Comparison of ENCODE assay signal across 9 mouse cellular contexts in genomic region chr19:5463791-5464562, GRCm38 (mm10). TPM values are rescaled to one million over a fixed set of nuclear protein-coding genes. Genes with fewer than 3 reads are reported as not detected.
A peak's percentile ranks its signal among the peaks of the same experiment; 100 is the strongest.
DNase-seq lines count a peak whose midpoint lies in the region; ATAC-seq and TF ChIP-seq lines count a peak whose summit lies in the region.
"Had no signal": no experiment of that assay in that cellular context is flagged by ENCODE, and none has a peak within 500 bp of the region (broad histone marks: within the 10 kb centered on the region; RNA-seq: fewer than 3 reads in every experiment).

No protein-coding gene starts in this region.

- TF ChIP-seq CTCF in brain, embryonic 14.5 days (IDR thresholded peaks at IDR 0.05; ENCODE audit: borderline replicate concordance, extremely low read depth, insufficient read depth, insufficient read length), result peak; percentile 96
- TF ChIP-seq CTCF in lung, embryonic 14.5 days (IDR thresholded peaks at IDR 0.05; ENCODE audit: low read depth), result peak; percentile 93

- TF ChIP-seq POLR2A in brain, embryonic 14.5 days (IDR thresholded peaks at IDR 0.05; ENCODE audit: borderline replicate concordance, extremely low read depth, insufficient read depth, insufficient read length, poor library complexity, severe bottlenecking), result no peak

- H3K4me2 ChIP-seq in forebrain, embryonic 15.5 days (replicated peaks), result peak overlapping the region; percentile 43
- H3K4me2 ChIP-seq in intestine, embryonic 14.5 days (ENCODE audit: low read length), result peak overlapping the region; percentile 42
- H3K4me2 ChIP-seq in lung, embryonic 14.5 days, result peak overlapping the region; percentile 48

- H3K9me3 ChIP-seq in forebrain, embryonic 15.5 days, result no peaks in the 10 kb centered on the region
- no peaks in the 10 kb centered on the region for H3K9me3 ChIP-seq in intestine, embryonic 14.5 days (ENCODE audit: control insufficient read depth, low read length)
- H3K9me3 ChIP-seq in lung, embryonic 14.5 days (ENCODE audit: low read depth, low read length), result no peaks in the 10 kb centered on the region

- H3K27me3 ChIP-seq in forebrain, embryonic 15.5 days, result 0 out of 2 replicates have a peak, but pooled peaks cover 3% of the 10 kb centered on the region
- H3K27me3 ChIP-seq in intestine, embryonic 14.5 days (replicated peaks; ENCODE audit: control insufficient read depth, insufficient read depth, low read length), result no peaks in the 10 kb centered on the region
- no peaks in the 10 kb centered on the region for H3K27me3 ChIP-seq in lung, embryonic 14.5 days (ENCODE audit: insufficient read depth, low read length)

- H3K4me3 ChIP-seq in forebrain, embryonic 15.5 days, result peak overlapping the region; percentile 26
- H3K4me3 ChIP-seq in intestine, embryonic 14.5 days (ENCODE audit: low read depth, low read length), result peak overlapping the region; percentile 10
- H3K4me3 ChIP-seq in lung, embryonic 14.5 days (ENCODE audit: low read depth, low read length), result peak overlapping the region; percentile 19
- H3K4me3 ChIP-seq: erythroblast, embryonic 14.5 days had no signal

- DNase-seq in ovary, postnatal 14 days (ENCODE audit: low spot score), result peak; percentile 50
- no peak for DNase-seq in ovary, postnatal 10 days (ENCODE audit: low spot score)
- peak; percentile 92 for DNase-seq in brain, embryonic 14.5 days (ENCODE audit: low read depth)
- DNase-seq in intestine, embryonic 14.5 days (ENCODE audit: low spot score), result peak; percentile 83
- DNase-seq in lung, embryonic 14.5 days, result peak; percentile 87
- DNase-seq in retina, postnatal 1 day, result peak; percentile 91

- peaks cover 51% of the 10 kb centered on the region for H3K36me3 ChIP-seq in forebrain, embryonic 15.5 days
- peaks cover 57% of the 10 kb centered on the region for H3K36me3 ChIP-seq in intestine, embryonic 14.5 days (ENCODE audit: control insufficient read depth, insufficient read depth, low read length)
- peaks cover 55% of the 10 kb centered on the region for H3K36me3 ChIP-seq in lung, embryonic 14.5 days (ENCODE audit: insufficient read depth)

- H3K4me1 ChIP-seq in forebrain, embryonic 15.5 days, result peaks cover 31% of the 10 kb centered on the region
- H3K4me1 ChIP-seq in intestine, embryonic 14.5 days (replicated peaks; ENCODE audit: control insufficient read depth, insufficient read depth, low read length), result peaks cover 20% of the 10 kb centered on the region
- peaks cover 5% of the 10 kb centered on the region for H3K4me1 ChIP-seq in lung, embryonic 14.5 days (ENCODE audit: insufficient read depth)

- peak; percentile 42; the same call in 1 of the 2 replicates for ATAC-seq in forebrain, embryonic 15.5 days (replicated peaks)
- ATAC-seq in intestine, embryonic 14.5 days (replicated peaks; ENCODE audit: low FRiP score, low TSS enrichment, low read depth), result peak; percentile 21; the same call in 1 of the 2 replicates
- ATAC-seq in lung, embryonic 14.5 days (ENCODE audit: insufficient read depth), result no peak; the same call in 1 of the 2 replicates
- no peak for ATAC-seq in frontal cortex, adult (ENCODE audit: low TSS enrichment)

- peak overlapping the region; percentile 60 for H3K27ac ChIP-seq in forebrain, embryonic 15.5 days (replicated peaks)
- H3K27ac ChIP-seq in intestine, embryonic 14.5 days (ENCODE audit: low read depth), result no peak overlapping the region
- peak overlapping the region; percentile 51; the same call in 1 of the 2 replicates for H3K27ac ChIP-seq in lung, embryonic 14.5 days (ENCODE audit: low read depth)

- H3K9ac ChIP-seq in forebrain, embryonic 15.5 days (replicated peaks), result peak overlapping the region; percentile 45
- H3K9ac ChIP-seq in intestine, embryonic 14.5 days (ENCODE audit: low read length), result peak overlapping the region; percentile 12
- H3K9ac ChIP-seq in lung, embryonic 14.5 days, result peak overlapping the region; percentile 21

- 34% methylated on average over 15 of the region's 15 CpGs for WGBS in forebrain, embryonic 15.5 days
- 35% methylated on average over 15 of the region's 15 CpGs for WGBS in intestine, embryonic 14.5 days
- WGBS in lung, embryonic 14.5 days, result 29% methylated on average over 15 of the region's 15 CpGs

RNA-seq across cellular contexts. Expression of gene Fibp, which starts 3.6 kb away (rescaled TPM):
- 179 and 266 TPM in 2 replicates for polyA plus RNA-seq in brain, embryonic 14.5 days (2012; rRNA removed)
- polyA plus RNA-seq in forebrain, embryonic 15.5 days (2015; fragmentation: Nextera tagmentation; extraction: Ambion mirVana), result 160 and 184 TPM in 2 replicates
- 111 and 112 TPM in 2 replicates for polyA plus RNA-seq in intestine, embryonic 14.5 days (2014; fragmentation: Nextera tagmentation; extraction: Ambion mirVana)
- 101 and 104 TPM in 2 replicates for polyA plus RNA-seq in lung, embryonic 14.5 days (2014; fragmentation: Nextera tagmentation; extraction: Ambion mirVana)

RNA-seq across cellular contexts. Expression of gene Ctsw, which starts 4.3 kb away (rescaled TPM):
- polyA plus RNA-seq in brain, embryonic 14.5 days (2012; rRNA removed), result 2.9 and 3.7 TPM in 2 replicates
- polyA plus RNA-seq in forebrain, embryonic 15.5 days (2015; fragmentation: Nextera tagmentation; extraction: Ambion mirVana), result 4.4 and 4.8 TPM in 2 replicates
- polyA plus RNA-seq in intestine, embryonic 14.5 days (2014; fragmentation: Nextera tagmentation; extraction: Ambion mirVana), result 1.6 and 2.0 TPM in 2 replicates
- 1.0 and 1.8 TPM in 2 replicates for polyA plus RNA-seq in lung, embryonic 14.5 days (2014; fragmentation: Nextera tagmentation; extraction: Ambion mirVana)
- polyA plus RNA-seq: erythroblast, embryonic 14.5 days had no signal

RNA-seq across cellular contexts. Expression of gene Ccdc85b, which starts 6.3 kb away (rescaled TPM):
- polyA plus RNA-seq in brain, embryonic 14.5 days (2012; rRNA removed), result 9.6 and 12.1 TPM in 2 replicates
- polyA plus RNA-seq in forebrain, embryonic 15.5 days (2015; fragmentation: Nextera tagmentation; extraction: Ambion mirVana), result 10.7 and 11.4 TPM in 2 replicates
- 7.1 TPM in 2 replicates for polyA plus RNA-seq in intestine, embryonic 14.5 days (2014; fragmentation: Nextera tagmentation; extraction: Ambion mirVana)
- polyA plus RNA-seq in lung, embryonic 14.5 days (2014; fragmentation: Nextera tagmentation; extraction: Ambion mirVana), result 9.0 and 10.0 TPM in 2 replicates

RNA-seq across cellular contexts. Expression of gene Efemp2, which starts 9.8 kb away (rescaled TPM):
- 47.7 and 58.5 TPM in 2 replicates for polyA plus RNA-seq in brain, embryonic 14.5 days (2012; rRNA removed)
- polyA plus RNA-seq in forebrain, embryonic 15.5 days (2015; fragmentation: Nextera tagmentation; extraction: Ambion mirVana), result 30.1 TPM in 2 replicates
- 136 and 151 TPM in 2 replicates for polyA plus RNA-seq in intestine, embryonic 14.5 days (2014; fragmentation: Nextera tagmentation; extraction: Ambion mirVana)
- 178 and 192 TPM in 2 replicates for polyA plus RNA-seq in lung, embryonic 14.5 days (2014; fragmentation: Nextera tagmentation; extraction: Ambion mirVana)

RNA-seq across cellular contexts. Expression of gene Fosl1, which starts 16.6 kb away (rescaled TPM):
- not detected in 2 replicates for polyA plus RNA-seq in brain, embryonic 14.5 days (2012; rRNA removed)
- polyA plus RNA-seq in forebrain, embryonic 15.5 days (2015; fragmentation: Nextera tagmentation; extraction: Ambion mirVana), result not detected in 2 replicates
- polyA plus RNA-seq in intestine, embryonic 14.5 days (2014; fragmentation: Nextera tagmentation; extraction: Ambion mirVana), result not detected in 2 replicates
- polyA plus RNA-seq in lung, embryonic 14.5 days (2014; fragmentation: Nextera tagmentation; extraction: Ambion mirVana), result not detected in 2 replicates

Comparison
In these comparisons a context has a peak if more than half of its experiments do, and no peak if none do; other contexts are left out.
1. ATAC-seq: peak in forebrain, embryonic 15.5 days (single experiment) and intestine, embryonic 14.5 days (single experiment); none in lung, embryonic 14.5 days (single experiment) and frontal cortex, adult (single experiment).
2. Peak in every context shown above with its lines, with median percentiles within 50 percentile points of each other: H3K4me2 ChIP-seq, H3K4me3 ChIP-seq and H3K9ac ChIP-seq.